Mouse (Mus musculus) embryonic facial prominence, embryonic 14.5 days (tissue): Measurements from ENCODE around the gene Wrap73. TPM values are rescaled to one million over a fixed set of nuclear protein-coding genes. Genes with fewer than 3 reads are reported as not detected.

ENCODE experiments used
- ATAC-seq: fragments of 200-750 bp; cut with Nextera tagmentation; 2 replicates; pipeline ENCODE4 v1.8.0; 2017; ENCODE audit warnings: low read depth, moderate number of reproducible peaks, moderate TSS enrichment
- DNase-seq: peaks from one replicate; pipeline ENCODE4 v3.0.0-alpha.2; 2015; ENCODE audit warnings: low spot score
- H3K27ac ChIP-seq: fragments of 300-500 bp; sonication (generic); replicated peaks from 2 replicates; pipeline ENCODE4 v1.5.1; 2014; ENCODE audit warnings: low read depth, mild to moderate bottlenecking, low read length, moderate library complexity
- H3K27me3 ChIP-seq: fragments of 300-500 bp; sonication (generic); replicated peaks from 2 replicates; pipeline ENCODE4 v1.6.1; 2014; ENCODE audit warnings: low read length; ENCODE audit not compliant: control insufficient read depth, insufficient read depth
- H3K36me3 ChIP-seq: fragments of 300-500 bp; sonication (generic); 2 replicates; pipeline ENCODE4 v1.6.1; 2014; ENCODE audit warnings: low read length, mixed read lengths; ENCODE audit not compliant: control insufficient read depth, insufficient read depth
- H3K4me1 ChIP-seq: fragments of 300-500 bp; sonication (generic); 2 replicates; pipeline ENCODE4 v1.6.1; 2014; ENCODE audit warnings: antibody characterized with exemption, low read length; ENCODE audit not compliant: control insufficient read depth, insufficient read depth
- H3K4me2 ChIP-seq: fragments of 300-500 bp; sonication (generic); 2 replicates; pipeline ENCODE4 v1.6.1; 2014; ENCODE audit warnings: low read depth, mild to moderate bottlenecking, low read length, moderate library complexity, mixed read lengths
- H3K4me3 ChIP-seq: fragments of 300-500 bp; sonication (generic); 2 replicates; pipeline ENCODE4 v1.5.1; 2014; ENCODE audit warnings: low read depth, mild to moderate bottlenecking, low read length
- H3K9ac ChIP-seq: fragments of 300-500 bp; sonication (generic); 2 replicates; pipeline ENCODE4 v1.6.1; 2014; ENCODE audit warnings: low read depth, mild to moderate bottlenecking, low read length, moderate library complexity, mixed read lengths
- H3K9me3 ChIP-seq: fragments of 300-500 bp; sonication (generic); 2 replicates; pipeline ENCODE4 v1.6.1; 2016; ENCODE audit warnings: low read length; ENCODE audit not compliant: control insufficient read depth
- WGBS: fragments of 180-500 bp; shearing (Covaris S2); extraction: QIAGEN DNeasy Blood & Tissue Kit; methylation state at CpG from one replicate; pipeline ENCODE4 v1.1.7; 2014; 5-methylcytosine and 5-hydroxymethylcytosine counted together
- polyA plus RNA-seq: library from polyadenylated mRNA; unstranded; fragments of >200 nt; fragmentation: Nextera tagmentation; extraction: Ambion mirVana; gene quantifications from 2 replicates; pipeline ENCODE4 v1.2.1, GENCODE M21; 2014

Gene Wrap73
- polyA plus RNA-seq, 1 experiment from 2014 or later, result 36.8 TPM

DNA sequence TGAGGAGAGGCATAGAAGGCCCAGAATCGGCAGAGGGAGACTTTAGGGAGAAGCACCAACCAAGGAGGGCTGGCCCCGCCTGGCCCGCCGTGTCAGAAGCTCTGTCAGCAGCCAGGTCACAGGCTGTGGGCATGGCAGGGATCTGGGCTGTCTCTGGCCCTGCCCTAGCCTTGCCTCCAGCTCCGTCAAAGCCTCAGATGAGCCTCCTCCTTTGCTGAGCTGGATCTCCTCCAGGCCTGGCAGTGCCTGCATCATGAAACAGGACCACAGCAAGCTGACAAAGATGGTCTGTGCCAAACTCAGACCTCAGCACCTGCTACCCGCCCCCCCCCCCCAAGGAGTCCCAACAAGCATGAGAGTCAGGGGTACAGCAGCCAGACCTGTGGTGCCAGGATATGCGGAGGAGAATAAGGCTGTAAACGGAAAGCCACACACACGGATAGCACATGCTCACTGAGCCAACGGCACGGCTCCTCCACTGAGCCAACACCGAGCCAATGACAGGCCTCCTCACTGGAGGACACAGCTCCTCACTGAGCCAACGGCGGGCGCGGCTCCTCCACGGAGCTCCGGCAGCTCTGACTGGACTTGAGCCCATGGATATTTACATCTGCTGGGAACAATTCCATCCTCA lies 32.8 kb upstream of the Wrap73 start:
- 52% methylated on average over 12 of the region's 18 CpGs for WGBS
- no peaks in the 10 kb centered on the region for H3K27me3 ChIP-seq
- H3K9me3 ChIP-seq, result no peaks in the 10 kb centered on the region
- no peak overlapping the region for H3K4me2 ChIP-seq
- no peak overlapping the region for H3K4me3 ChIP-seq
- no peak overlapping the region for H3K27ac ChIP-seq
- no peaks in the 10 kb centered on the region for H3K36me3 ChIP-seq
- no peak for ATAC-seq
- H3K4me1 ChIP-seq, result 0 out of 2 replicates have a peak, but pooled peaks cover 3% of the 10 kb centered on the region
- no peak overlapping the region for H3K9ac ChIP-seq
- no peak for DNase-seq

DNA sequence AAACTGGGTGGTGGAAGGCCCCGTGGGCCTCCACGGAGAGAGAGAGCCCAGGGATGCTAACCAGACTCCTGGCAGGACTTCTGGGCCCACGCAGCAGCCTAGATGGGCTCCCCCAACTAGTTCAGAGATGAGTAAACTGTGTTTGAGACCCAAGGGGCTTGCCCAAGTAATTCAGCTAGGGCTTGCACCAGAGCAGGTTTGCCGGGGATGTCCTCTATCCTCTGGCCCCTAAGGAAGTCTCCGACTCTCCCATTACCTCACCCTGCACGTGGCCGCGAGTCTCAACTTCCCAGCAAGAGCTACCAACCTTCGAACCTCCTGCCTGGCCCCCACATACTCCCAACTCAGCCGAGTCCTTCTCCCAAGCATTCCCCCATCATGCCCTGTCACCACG lies 32.3 kb upstream of the Wrap73 start:
- Histone ChIP-seq H3K9me3 (no peaks in the 10 kb centered on the region), H3K27ac (no peak overlapping the region), H3K4me1 (0 out of 2 replicates have a peak, but pooled peaks cover 3% of the 10 kb centered on the region), H3K4me3 (no peak overlapping the region), H3K36me3 (no peaks in the 10 kb centered on the region), H3K9ac (no peak overlapping the region), H3K27me3 (no peaks in the 10 kb centered on the region), H3K4me2 (no peak overlapping the region)
- ATAC-seq (no peak), DNase-seq (no peak)
- 74% methylated on average over 11 of the region's 11 CpGs for WGBS

DNA sequence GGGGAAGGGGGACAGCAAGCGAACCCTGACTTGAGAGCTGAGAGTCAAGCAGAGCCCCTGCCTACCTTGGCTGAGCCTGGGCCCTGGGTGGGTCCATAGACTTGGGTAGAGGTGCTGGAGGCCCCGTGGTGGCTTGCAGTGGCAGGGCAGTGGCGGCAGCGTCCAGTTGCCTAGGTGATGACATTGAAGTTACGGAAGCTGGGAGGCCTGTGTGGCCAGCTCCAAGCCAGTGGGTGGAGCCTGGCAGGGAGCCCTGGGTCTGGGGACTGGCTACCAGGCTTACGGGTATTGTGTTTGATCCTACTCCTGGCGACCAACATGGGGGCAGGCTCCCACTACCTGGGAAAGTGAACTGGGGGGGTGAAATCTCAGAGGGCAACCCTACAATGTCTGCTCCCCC lies 25.8 kb upstream of the Wrap73 start:
- Histone ChIP-seq H3K27me3 (no peaks in the 10 kb centered on the region), H3K4me3 (no peak overlapping the region), H3K4me2 (no peak overlapping the region), H3K9me3 (no peaks in the 10 kb centered on the region), H3K4me1 (no peaks in the 10 kb centered on the region), H3K36me3 (no peaks in the 10 kb centered on the region), H3K27ac (no peak overlapping the region), H3K9ac (no peak overlapping the region)
- DNase-seq (no peak), ATAC-seq (no peak)
- 71% methylated on average over 5 of the region's 7 CpGs for WGBS

DNA sequence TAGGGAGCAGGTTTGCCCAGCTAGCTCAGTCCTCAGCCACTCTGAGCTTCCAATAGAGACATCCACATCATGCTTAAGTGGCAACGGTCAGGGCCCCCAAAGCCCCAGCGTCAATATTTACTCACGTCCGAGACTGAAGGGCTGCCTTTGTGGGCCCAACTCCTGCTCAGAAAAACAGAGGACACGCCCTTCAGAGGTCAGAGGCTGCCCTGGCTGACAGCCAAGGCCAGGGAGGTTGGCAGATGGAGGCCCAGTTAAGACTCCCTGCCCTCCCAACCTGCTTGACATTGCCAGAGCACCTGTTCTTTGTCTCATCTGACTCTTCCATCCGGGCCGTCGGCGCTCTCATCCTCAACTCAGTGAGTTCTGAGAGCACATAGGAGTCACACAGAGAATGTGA lies 23.4 kb upstream of the Wrap73 start:
- ATAC-seq (no peak), DNase-seq (no peak)
- Histone ChIP-seq H3K27me3 (no peaks in the 10 kb centered on the region), H3K9me3 (no peaks in the 10 kb centered on the region), H3K4me3 (no peak overlapping the region), H3K36me3 (no peaks in the 10 kb centered on the region), H3K27ac (no peak overlapping the region), H3K4me2 (no peak overlapping the region), H3K4me1 (no peaks in the 10 kb centered on the region), H3K9ac (no peak overlapping the region)
- WGBS, result 74% methylated on average over 9 of the region's 9 CpGs

DNA sequence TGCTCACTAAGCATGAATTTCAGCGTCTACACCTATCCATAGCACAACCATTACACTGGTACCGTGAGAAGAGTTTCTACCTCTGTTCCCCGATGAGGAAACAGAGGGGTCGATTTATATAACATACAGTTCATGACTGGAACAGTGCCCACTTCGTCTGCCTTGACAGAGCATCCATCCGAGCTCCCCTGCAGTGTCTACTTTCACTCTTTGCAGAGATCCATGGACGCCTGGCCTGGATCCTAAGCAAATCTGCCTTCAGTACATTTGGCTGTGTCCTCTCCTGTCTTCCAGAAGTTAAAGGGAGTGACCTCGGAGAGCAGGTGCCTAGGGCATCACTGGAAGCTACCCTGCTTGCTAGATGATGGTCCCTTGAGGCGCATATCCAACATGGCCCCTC lies 23.0 kb upstream of the Wrap73 start:
- WGBS, result 70% methylated on average over 8 of the region's 9 CpGs
- no peak overlapping the region for H3K4me2 ChIP-seq
- H3K4me1 ChIP-seq, result no peaks in the 10 kb centered on the region
- H3K9ac ChIP-seq, result no peak overlapping the region
- no peaks in the 10 kb centered on the region for H3K27me3 ChIP-seq
- H3K27ac ChIP-seq, result no peak overlapping the region
- H3K4me3 ChIP-seq, result no peak overlapping the region
- ATAC-seq, result no peak
- no peak for DNase-seq
- H3K9me3 ChIP-seq, result no peaks in the 10 kb centered on the region
- no peaks in the 10 kb centered on the region for H3K36me3 ChIP-seq

DNA sequence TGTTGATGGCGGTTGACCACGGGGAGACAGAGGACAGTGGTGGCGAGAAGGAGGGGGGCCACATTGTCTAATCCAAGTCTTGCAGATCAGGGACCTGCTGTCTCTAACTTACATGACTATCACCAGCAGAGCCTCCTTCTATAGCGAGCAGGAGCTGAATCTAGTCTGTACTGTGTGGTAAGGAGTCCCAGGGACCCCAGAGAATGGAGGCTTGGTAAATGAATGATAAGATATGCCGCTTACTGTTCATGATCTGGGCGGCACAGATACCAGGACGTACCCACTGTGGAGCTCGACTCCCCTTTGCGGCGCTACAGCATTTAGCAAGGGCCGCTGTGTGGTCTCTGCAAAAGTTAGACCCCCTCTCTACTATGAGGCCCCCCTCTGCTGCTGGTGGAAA lies 20.4 kb upstream of the Wrap73 start:
- H3K4me3 ChIP-seq, result no peak overlapping the region
- no peaks in the 10 kb centered on the region for H3K4me1 ChIP-seq
- H3K9ac ChIP-seq, result no peak overlapping the region
- no peak overlapping the region for H3K27ac ChIP-seq
- ATAC-seq (no peak), DNase-seq (no peak)
- H3K4me2 ChIP-seq, result no peak overlapping the region
- H3K27me3 ChIP-seq, result no peaks in the 10 kb centered on the region
- 81% methylated on average over 11 of the region's 11 CpGs for WGBS
- H3K36me3 ChIP-seq, result no peaks in the 10 kb centered on the region
- no peaks in the 10 kb centered on the region for H3K9me3 ChIP-seq

DNA sequence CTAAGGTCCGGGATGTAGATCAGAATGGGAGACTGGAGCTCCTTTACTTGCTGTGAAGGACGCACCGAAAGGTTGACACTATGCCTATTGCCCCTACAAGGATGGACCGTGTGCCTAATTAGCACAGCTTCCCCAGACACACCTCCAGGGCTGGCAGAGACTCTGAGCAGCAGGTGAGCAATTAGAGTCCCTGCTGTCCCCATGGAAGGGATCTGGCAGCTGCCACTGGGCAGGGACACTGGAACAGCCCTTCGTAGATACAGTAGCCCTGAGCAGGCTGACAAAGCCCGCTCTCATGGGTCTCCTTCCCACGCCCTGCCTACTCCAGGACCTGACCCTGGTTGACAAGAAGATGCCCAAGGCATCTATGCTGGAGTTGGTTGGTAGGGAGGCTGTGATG lies 19.8 kb upstream of the Wrap73 start:
- ATAC-seq, result peak; percentile 53; the same call in 1 of the 2 replicates
- Histone ChIP-seq H3K4me3 (no peak overlapping the region), H3K27ac (no peak overlapping the region), H3K27me3 (no peaks in the 10 kb centered on the region), H3K4me2 (no peak overlapping the region), H3K9me3 (no peaks in the 10 kb centered on the region), H3K36me3 (no peaks in the 10 kb centered on the region), H3K9ac (no peak overlapping the region), H3K4me1 (no peaks in the 10 kb centered on the region)
- peak; percentile 17 for DNase-seq
- WGBS, result 75% methylated on average over 7 of the region's 7 CpGs

DNA sequence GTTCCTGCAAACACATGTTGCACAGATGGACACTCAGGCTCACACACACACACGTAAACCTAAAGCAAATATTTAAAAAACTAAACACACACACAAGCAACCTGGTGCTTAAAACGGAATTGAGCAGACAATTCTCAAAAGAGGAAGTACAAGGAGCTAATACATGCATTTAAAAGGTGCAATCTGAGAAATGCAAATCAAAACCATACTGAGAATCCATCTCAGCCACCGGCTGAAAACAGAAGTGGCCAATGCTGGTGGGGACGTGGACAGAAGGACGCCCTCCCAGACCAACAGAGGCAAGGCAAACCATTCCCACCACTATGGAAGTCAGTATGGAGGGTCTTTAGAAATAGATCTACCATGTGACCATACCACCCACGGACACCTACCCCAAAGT lies 18.6 kb upstream of the Wrap73 start:
- no peak overlapping the region for H3K9ac ChIP-seq
- DNase-seq, result no peak
- H3K4me3 ChIP-seq, result no peak overlapping the region
- no peaks in the 10 kb centered on the region for H3K9me3 ChIP-seq
- H3K27me3 ChIP-seq, result no peaks in the 10 kb centered on the region
- 65% methylated on average over 6 of the region's 6 CpGs for WGBS
- H3K27ac ChIP-seq, result no peak overlapping the region
- no peaks in the 10 kb centered on the region for H3K4me1 ChIP-seq
- no peak overlapping the region for H3K4me2 ChIP-seq
- ATAC-seq, result no peak
- no peaks in the 10 kb centered on the region for H3K36me3 ChIP-seq

DNA sequence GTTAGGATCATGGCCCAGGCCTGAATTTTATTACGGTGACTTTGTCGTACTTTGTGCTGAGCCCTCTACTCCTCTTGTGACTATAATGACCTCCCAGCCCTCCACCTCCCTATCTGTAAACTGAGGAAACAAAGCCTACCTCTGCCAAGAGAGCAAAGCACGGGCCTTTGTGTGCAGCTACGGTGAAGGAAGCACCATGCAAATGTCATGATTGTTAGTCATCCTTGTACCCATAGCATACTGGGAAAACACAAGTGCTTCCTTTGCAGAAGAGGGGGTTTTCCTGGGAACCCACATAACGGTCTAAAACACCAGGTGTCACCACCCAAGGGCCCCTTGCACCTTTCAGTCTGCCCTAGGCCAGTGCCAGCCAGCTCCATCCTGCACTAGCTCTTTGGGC lies 17.0 kb upstream of the Wrap73 start:
- H3K9ac ChIP-seq, result no peak overlapping the region
- no peak overlapping the region for H3K4me2 ChIP-seq
- H3K4me3 ChIP-seq, result no peak overlapping the region
- ATAC-seq (no peak), DNase-seq (no peak)
- H3K4me1 ChIP-seq, result no peaks in the 10 kb centered on the region
- no peaks in the 10 kb centered on the region for H3K36me3 ChIP-seq
- no peaks in the 10 kb centered on the region for H3K27me3 ChIP-seq
- no peaks in the 10 kb centered on the region for H3K9me3 ChIP-seq
- 70% methylated on average over 5 of the region's 5 CpGs for WGBS
- no peak overlapping the region for H3K27ac ChIP-seq
